Mouse (Mus musculus): Measurements from ENCODE around the gene Tmem130. TPM values are rescaled to one million over a fixed set of nuclear protein-coding genes. Genes with fewer than 3 reads are reported as not detected.

Tmem130 gene
- polyA plus RNA-seq, 1 experiment from 2014 or later, result 0.93 TPM

DNA sequence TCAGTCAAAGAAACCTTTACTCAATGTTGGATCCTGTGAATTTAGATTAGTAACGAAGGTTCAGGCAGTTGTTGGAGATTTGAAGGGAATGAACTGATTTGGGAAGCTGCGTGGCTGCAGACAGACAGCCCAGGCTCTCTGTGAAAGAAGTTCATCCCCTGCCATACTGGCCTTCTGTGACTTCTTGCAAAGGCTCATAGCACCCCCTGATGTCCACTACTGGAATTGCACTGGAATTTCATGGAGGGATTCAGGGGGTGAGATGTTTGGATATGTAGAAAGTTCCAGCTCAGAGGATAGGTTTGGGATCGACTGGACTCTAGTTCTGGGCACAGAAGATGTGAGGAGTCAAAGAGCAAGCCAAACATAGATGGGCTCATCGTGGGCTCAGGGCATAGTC is 27.7 kb downstream of the Tmem130 start:
- no peak for ATAC-seq (ENCODE audit: insufficient number of reproducible peaks, low FRiP score)
- 25% methylated on average over 4 of the region's 4 CpGs for WGBS
- Histone ChIP-seq H3K4me2 (no peak overlapping the region), H3K9me3 (replicated peaks) (no peaks in the 10 kb centered on the region), H3K27ac (ENCODE audit: poor library complexity, severe bottlenecking) (no peak overlapping the region), H3K27me3 (replicated peaks) (peaks cover 3% of the 10 kb centered on the region; the same call in 1 of the 2 replicates), H3K36me3 (no peaks in the 10 kb centered on the region), H3K4me1 (replicated peaks) (no peaks in the 10 kb centered on the region), H3K4me3 (no peak overlapping the region), H3K9ac (no peak overlapping the region)

DNA sequence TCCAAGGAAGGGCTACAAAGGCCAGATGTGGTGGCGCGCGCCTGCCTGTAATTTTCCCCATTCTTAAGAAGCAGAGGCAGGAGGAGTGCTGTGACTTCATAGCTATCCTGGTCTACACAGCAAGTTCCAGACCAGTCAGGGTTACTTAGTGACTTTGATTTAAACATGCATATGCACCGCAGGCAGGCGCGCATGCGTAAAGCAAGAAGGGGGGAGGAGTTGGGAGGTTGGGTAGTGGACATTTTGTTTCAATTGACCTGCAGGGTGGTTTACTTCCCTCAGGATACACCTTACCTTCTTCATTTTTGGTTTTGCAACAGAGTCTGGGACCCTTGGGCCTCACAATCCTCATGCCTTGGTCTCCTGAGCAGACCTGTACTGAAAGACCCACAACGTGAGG is 32.4 kb downstream of the Tmem130 start:
- Histone ChIP-seq H3K36me3 (no peaks in the 10 kb centered on the region), H3K4me1 (replicated peaks) (no peaks in the 10 kb centered on the region), H3K4me3 (no peak overlapping the region), H3K9me3 (replicated peaks) (no peaks in the 10 kb centered on the region), H3K27me3 (replicated peaks) (peaks cover 16% of the 10 kb centered on the region), H3K9ac (no peak overlapping the region), H3K27ac (ENCODE audit: poor library complexity, severe bottlenecking) (no peak overlapping the region), H3K4me2 (no peak overlapping the region)
- no peak for ATAC-seq (ENCODE audit: insufficient number of reproducible peaks, low FRiP score)
- WGBS, result 77% methylated on average over 8 of the region's 8 CpGs

DNA sequence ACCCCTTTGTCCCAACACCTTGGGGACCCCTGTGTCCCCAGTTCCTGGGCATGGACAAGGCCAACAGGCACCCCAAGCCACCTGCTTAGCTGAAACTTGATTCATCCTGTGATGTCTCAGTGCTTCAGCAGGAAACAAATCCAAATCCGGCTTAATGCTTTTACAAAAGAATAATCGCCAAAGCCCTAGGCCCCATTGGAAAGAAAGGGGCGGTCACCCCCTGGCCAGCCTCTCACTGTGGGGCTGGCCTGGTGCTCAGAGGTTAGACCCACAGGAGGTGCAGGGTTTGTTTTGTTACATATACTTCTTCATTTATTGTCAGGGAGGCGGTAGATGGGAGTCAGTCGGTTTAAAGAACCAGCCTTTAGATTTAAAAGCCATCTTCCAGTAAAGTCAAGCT is 33.4 kb downstream of the Tmem130 start:
- Histone ChIP-seq H3K9ac (no peak overlapping the region), H3K27me3 (replicated peaks) (peaks cover 16% of the 10 kb centered on the region), H3K4me1 (replicated peaks) (no peaks in the 10 kb centered on the region), H3K27ac (ENCODE audit: poor library complexity, severe bottlenecking) (no peak overlapping the region), H3K36me3 (no peaks in the 10 kb centered on the region), H3K4me2 (no peak overlapping the region), H3K4me3 (no peak overlapping the region), H3K9me3 (replicated peaks) (no peaks in the 10 kb centered on the region)
- no peak for ATAC-seq (ENCODE audit: insufficient number of reproducible peaks, low FRiP score)
- WGBS, result 39% methylated on average over 5 of the region's 5 CpGs

DNA sequence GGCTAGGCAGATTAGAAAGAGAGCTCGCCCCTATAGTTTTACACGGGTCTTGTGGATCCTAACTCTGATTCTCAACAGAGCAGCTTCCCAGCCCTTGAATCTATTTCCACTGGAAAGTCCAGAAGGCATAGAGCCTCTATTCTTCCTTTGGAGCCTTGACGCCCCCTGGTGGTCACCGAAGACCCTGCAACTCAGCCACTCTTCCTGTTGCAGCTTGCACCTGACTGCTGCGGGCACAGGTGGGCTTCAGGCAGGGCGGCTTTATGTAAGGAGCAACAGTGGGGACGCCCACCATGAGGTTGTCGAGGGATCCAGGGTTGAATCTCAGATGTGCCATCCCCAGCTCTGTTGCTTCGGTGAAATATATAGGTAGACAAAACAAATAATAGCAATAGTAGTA is 34.5 kb downstream of the Tmem130 start:
- H3K27ac ChIP-seq (ENCODE audit: poor library complexity, severe bottlenecking), result no peak overlapping the region
- H3K9me3 ChIP-seq (replicated peaks), result no peaks in the 10 kb centered on the region
- H3K4me1 ChIP-seq (replicated peaks), result no peaks in the 10 kb centered on the region
- 7% methylated on average over 9 of the region's 9 CpGs for WGBS
- peaks cover 16% of the 10 kb centered on the region for H3K27me3 ChIP-seq (replicated peaks)
- no peak overlapping the region for H3K4me3 ChIP-seq
- H3K36me3 ChIP-seq, result no peaks in the 10 kb centered on the region
- no peak for ATAC-seq (ENCODE audit: insufficient number of reproducible peaks, low FRiP score)
- no peak overlapping the region for H3K4me2 ChIP-seq
- H3K9ac ChIP-seq, result no peak overlapping the region

DNA sequence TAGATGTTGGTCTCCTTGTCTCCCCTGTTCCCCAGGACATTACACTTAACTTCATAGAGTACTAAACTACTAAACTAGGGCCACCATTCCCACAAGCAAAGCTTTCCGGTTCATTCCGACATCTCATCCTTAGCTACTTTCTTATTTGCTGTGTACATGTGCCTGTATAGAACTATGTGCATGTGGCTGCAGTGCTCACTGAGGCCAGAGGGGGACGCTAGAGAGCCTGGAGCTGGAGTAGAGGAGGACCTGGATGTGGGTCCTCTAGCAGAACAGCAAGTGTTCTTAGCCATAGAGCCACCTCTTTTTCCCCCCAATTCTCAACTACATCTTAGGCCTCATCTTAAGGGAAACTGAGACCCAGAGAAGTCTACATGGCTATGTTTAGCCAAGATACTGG is 36.1 kb downstream of the Tmem130 start:
- Histone ChIP-seq H3K4me3 (no peak overlapping the region), H3K27ac (ENCODE audit: poor library complexity, severe bottlenecking) (no peak overlapping the region), H3K4me2 (no peak overlapping the region), H3K36me3 (no peaks in the 10 kb centered on the region), H3K4me1 (replicated peaks) (no peaks in the 10 kb centered on the region), H3K9ac (no peak overlapping the region), H3K27me3 (replicated peaks) (peaks cover 16% of the 10 kb centered on the region), H3K9me3 (replicated peaks) (no peaks in the 10 kb centered on the region)
- WGBS, result 71% methylated on average over 3 of the region's 3 CpGs
- ATAC-seq (ENCODE audit: insufficient number of reproducible peaks, low FRiP score), result no peak

DNA sequence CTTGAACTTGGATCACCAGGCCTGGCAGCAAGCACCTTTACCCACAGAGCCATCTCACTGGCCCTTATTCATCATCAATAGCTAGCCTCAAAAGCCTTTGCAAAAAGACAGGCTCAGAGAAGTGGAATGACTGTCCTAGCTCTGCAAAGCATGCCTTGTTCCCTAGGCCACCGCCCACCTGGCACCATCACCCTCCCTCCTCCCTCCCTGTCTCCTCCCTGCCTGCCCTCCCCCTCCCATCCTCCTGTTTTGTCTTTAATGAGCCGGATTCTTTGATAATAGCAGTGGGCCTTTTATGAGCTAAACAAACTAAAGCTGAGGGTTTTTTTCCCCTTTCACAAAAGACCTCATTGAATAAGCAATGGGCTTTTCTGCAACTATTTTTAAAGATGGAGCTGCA is 36.7 kb downstream of the Tmem130 start:
- no peak for ATAC-seq (ENCODE audit: insufficient number of reproducible peaks, low FRiP score)
- H3K27ac ChIP-seq (ENCODE audit: poor library complexity, severe bottlenecking), result no peak overlapping the region
- H3K36me3 ChIP-seq, result no peaks in the 10 kb centered on the region
- no peak overlapping the region for H3K4me3 ChIP-seq
- WGBS, result 45% methylated on average over 2 of the region's 2 CpGs
- peaks cover 16% of the 10 kb centered on the region for H3K27me3 ChIP-seq (replicated peaks)
- H3K9ac ChIP-seq, result no peak overlapping the region
- H3K4me1 ChIP-seq (replicated peaks), result no peaks in the 10 kb centered on the region
- H3K4me2 ChIP-seq, result no peak overlapping the region
- H3K9me3 ChIP-seq (replicated peaks), result no peaks in the 10 kb centered on the region

DNA sequence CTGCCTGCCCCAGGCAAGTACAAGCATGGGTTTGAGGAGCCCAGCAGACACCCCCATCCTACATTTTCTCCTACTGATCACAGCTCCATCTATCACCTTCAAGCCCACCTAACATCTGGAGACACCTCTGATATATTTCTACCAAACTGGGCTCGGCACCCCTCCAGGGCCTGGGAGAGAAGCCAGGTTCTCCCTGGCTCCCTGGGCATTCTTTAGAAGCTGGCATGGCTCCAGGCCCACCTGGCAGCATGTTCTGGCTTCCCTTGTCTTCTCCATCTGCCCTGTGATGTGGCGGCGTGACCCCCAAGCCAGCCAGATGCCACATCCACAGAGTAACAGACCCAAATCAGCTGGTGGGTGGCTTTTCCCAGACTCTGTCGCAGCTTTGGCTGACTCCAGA is 41.3 kb downstream of the Tmem130 start:
- Histone ChIP-seq H3K9ac (no peak overlapping the region), H3K36me3 (no peaks in the 10 kb centered on the region), H3K4me2 (no peak overlapping the region), H3K27ac (ENCODE audit: poor library complexity, severe bottlenecking) (no peak overlapping the region), H3K27me3 (replicated peaks) (0 out of 2 replicates have a peak, but pooled peaks cover 5% of the 10 kb centered on the region), H3K9me3 (replicated peaks) (no peaks in the 10 kb centered on the region), H3K4me3 (no peak overlapping the region), H3K4me1 (replicated peaks) (no peaks in the 10 kb centered on the region)
- WGBS, result 69% methylated on average over 4 of the region's 4 CpGs
- ATAC-seq (ENCODE audit: insufficient number of reproducible peaks, low FRiP score), result no peak

DNA sequence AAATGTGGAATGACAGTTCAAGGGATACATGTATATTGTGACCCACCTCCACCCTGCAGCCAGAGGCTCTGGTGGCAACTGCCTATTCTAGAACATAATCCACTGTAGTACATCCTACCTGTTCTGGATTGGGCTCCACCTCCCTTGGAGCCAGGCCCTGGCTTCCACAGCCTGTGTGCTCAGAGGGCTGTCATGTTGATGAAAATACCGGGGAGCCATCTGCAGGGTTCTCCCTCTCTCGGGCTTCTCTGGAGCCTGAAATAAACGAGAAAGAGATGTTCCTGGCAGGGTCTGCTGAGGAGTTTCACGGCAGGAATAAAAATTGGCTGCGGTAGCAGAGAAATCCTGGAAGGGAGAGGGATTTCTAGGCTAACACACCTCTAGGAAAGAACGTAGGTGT is 41.8 kb downstream of the Tmem130 start:
- Histone ChIP-seq H3K27me3 (replicated peaks) (0 out of 2 replicates have a peak, but pooled peaks cover 5% of the 10 kb centered on the region), H3K4me1 (replicated peaks) (no peaks in the 10 kb centered on the region), H3K9me3 (replicated peaks) (no peaks in the 10 kb centered on the region), H3K27ac (ENCODE audit: poor library complexity, severe bottlenecking) (no peak overlapping the region), H3K4me3 (no peak overlapping the region), H3K4me2 (no peak overlapping the region), H3K36me3 (no peaks in the 10 kb centered on the region), H3K9ac (no peak overlapping the region)
- WGBS, result 67% methylated on average over 6 of the region's 6 CpGs
- ATAC-seq (ENCODE audit: insufficient number of reproducible peaks, low FRiP score), result no peak

DNA sequence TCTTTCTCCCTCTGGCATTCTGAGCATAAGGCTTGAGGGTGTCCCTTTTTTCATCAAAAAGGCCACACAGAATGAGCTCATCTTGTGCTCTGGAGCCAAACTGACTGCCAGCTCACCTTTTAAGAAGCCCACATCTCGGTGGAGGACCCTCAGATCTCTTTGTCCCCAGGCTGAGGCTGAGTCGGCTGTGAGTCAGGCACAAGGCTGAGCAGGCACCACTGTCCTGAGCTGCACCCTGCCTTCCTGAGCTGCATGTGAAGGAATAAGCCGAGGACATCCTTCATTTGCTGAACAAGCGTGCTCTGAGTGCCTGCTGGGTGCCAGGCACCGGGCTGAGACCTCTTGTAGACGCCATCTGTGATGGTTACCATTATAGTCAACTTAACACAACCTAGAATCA is 44.4 kb downstream of the Tmem130 start:
- H3K9ac ChIP-seq, result no peak overlapping the region
- no peak for ATAC-seq (ENCODE audit: insufficient number of reproducible peaks, low FRiP score)
- WGBS, result 70% methylated on average over 6 of the region's 6 CpGs
- H3K36me3 ChIP-seq, result no peaks in the 10 kb centered on the region
- H3K4me2 ChIP-seq, result no peak overlapping the region
- H3K4me3 ChIP-seq, result no peak overlapping the region
- no peak overlapping the region for H3K27ac ChIP-seq (ENCODE audit: poor library complexity, severe bottlenecking)
- H3K9me3 ChIP-seq (replicated peaks), result no peaks in the 10 kb centered on the region
- 0 out of 2 replicates have a peak, but pooled peaks cover 5% of the 10 kb centered on the region for H3K27me3 ChIP-seq (replicated peaks)
- no peaks in the 10 kb centered on the region for H3K4me1 ChIP-seq (replicated peaks)

DNA sequence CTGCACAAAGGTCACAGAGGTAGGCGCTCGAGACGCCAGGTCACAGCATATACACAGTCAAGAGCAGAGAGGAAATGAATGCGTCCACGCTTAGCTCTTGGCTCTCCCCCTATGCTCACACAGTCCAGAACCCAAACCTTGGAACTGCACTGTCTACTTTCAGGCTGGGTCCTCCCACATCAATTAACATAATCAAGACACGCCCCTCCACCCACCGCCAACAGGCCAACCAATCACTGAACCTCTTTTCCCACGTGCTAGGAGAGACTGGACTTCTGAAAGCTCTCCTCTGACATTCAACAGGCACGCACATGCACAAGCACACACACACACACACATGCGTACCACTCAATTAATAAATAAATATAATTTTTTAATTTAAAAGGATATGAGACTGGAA is 48.2 kb downstream of the Tmem130 start:
- Histone ChIP-seq H3K36me3 (no peaks in the 10 kb centered on the region), H3K9me3 (replicated peaks) (no peaks in the 10 kb centered on the region)
- WGBS, result 76% methylated on average over 10 of the region's 10 CpGs

DNA sequence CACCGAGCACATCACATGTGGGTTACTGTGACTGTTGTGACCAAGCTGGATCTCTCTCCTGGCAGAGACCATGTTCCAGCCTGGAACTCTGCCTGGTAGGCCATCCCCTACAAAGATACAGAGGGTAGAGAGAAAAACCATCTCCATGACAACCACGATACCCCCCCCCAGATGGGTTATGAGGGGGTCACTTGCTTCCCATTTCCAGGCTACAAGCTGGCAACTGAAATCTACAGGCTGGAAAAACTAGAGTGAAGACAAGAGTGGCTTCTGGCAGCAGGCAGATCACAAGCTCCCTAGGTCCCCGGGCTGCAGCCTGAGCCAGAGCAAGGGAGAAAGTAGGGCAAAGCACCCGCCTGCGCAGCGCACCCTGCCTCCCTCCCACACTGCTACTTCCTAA is 54.0 kb downstream of the Tmem130 start:
- H3K9me3 ChIP-seq (replicated peaks), result no peaks in the 10 kb centered on the region
- no peaks in the 10 kb centered on the region for H3K27me3 ChIP-seq (replicated peaks)
- H3K4me2 ChIP-seq, result no peak overlapping the region
- 81% methylated on average over 6 of the region's 6 CpGs for WGBS
- no peak overlapping the region for H3K9ac ChIP-seq
- H3K36me3 ChIP-seq, result no peaks in the 10 kb centered on the region
- no peak for ATAC-seq (ENCODE audit: insufficient number of reproducible peaks, low FRiP score)
- no peak overlapping the region for H3K4me3 ChIP-seq
- no peak overlapping the region for H3K27ac ChIP-seq (ENCODE audit: poor library complexity, severe bottlenecking)
- H3K4me1 ChIP-seq (replicated peaks), result no peaks in the 10 kb centered on the region

More for the DNA sequence above, 48.2 kb downstream of the Tmem130 start:
- Histone ChIP-seq H3K4me1 (replicated peaks) (no peaks in the 10 kb centered on the region), H3K27me3 (replicated peaks) (0 out of 2 replicates have a peak, but pooled peaks cover 5% of the 10 kb centered on the region), H3K4me2 (no peak overlapping the region), H3K27ac (ENCODE audit: poor library complexity, severe bottlenecking) (no peak overlapping the region), H3K4me3 (no peak overlapping the region), H3K9ac (no peak overlapping the region)
- ATAC-seq (ENCODE audit: insufficient number of reproducible peaks, low FRiP score), result no peak

Measured in heart, embryonic 12.5 days (tissue).